23 mouse cellular contexts compared by ENCODE assay signal in genomic region chr14:122491521-122491920, GRCm38 (mm10). TPM values are rescaled to one million over a fixed set of nuclear protein-coding genes. Genes with fewer than 3 reads are reported as not detected.
DNase-seq lines count a peak whose midpoint lies in the region; ATAC-seq lines count a peak whose summit lies in the region.
"Had no signal": no experiment of that assay in that cellular context is flagged by ENCODE, and none has a peak within 500 bp of the region (broad histone marks: within the 10 kb centered on the region; RNA-seq: fewer than 3 reads in every experiment).

No protein-coding gene starts in this region.

- peaks cover 40% of the 10 kb centered on the region for H3K27me3 ChIP-seq in hindbrain, embryonic 15.5 days
- H3K27me3 ChIP-seq in hindbrain, embryonic 10.5 days (ENCODE audit: insufficient read depth, poor library complexity, severe bottlenecking): peaks cover 74% of the 10 kb centered on the region
- H3K27me3 ChIP-seq in neural tube, embryonic 15.5 days (replicated peaks): peaks cover 42% of the 10 kb centered on the region
- H3K27me3 ChIP-seq: CH12.LX had no signal

- 0 out of 2 replicates have a peak, but pooled peaks cover 7% of the 10 kb centered on the region for H3K4me1 ChIP-seq in hindbrain, embryonic 15.5 days (replicated peaks)
- peaks cover 19% of the 10 kb centered on the region for H3K4me1 ChIP-seq in hindbrain, embryonic 10.5 days (replicated peaks)
- peaks cover 7% of the 10 kb centered on the region; the same call in 1 of the 2 replicates for H3K4me1 ChIP-seq in neural tube, embryonic 15.5 days

- no peak overlapping the region for H3K9ac ChIP-seq in hindbrain, embryonic 15.5 days
- H3K9ac ChIP-seq in neural tube, embryonic 15.5 days (replicated peaks): no peak overlapping the region
- H3K9ac ChIP-seq: embryonic facial prominence, embryonic 12.5 days; forebrain, embryonic 15.5 days; heart, embryonic 15.5 days had no signal

- intact Hi-C loops in heart, postnatal 25 days (cut with DNase I): no loop called here

- no peaks in the 10 kb centered on the region for H3K36me3 ChIP-seq in hindbrain, embryonic 15.5 days
- H3K36me3 ChIP-seq in hindbrain, embryonic 10.5 days: no peaks in the 10 kb centered on the region
- H3K36me3 ChIP-seq in neural tube, embryonic 15.5 days: no peaks in the 10 kb centered on the region
- H3K36me3 ChIP-seq: embryonic facial prominence, embryonic 12.5 days; forebrain, embryonic 15.5 days; heart, embryonic 15.5 days had no signal

- H3K4me2 ChIP-seq in hindbrain, embryonic 15.5 days: no peak overlapping the region
- H3K4me2 ChIP-seq in neural tube, embryonic 15.5 days: no peak overlapping the region

- WGBS in hindbrain, embryonic 15.5 days: 66% methylated on average over 6 of the region's 6 CpGs
- WGBS in hindbrain, embryonic 10.5 days: 61% methylated on average over 6 of the region's 6 CpGs
- WGBS in neural tube, embryonic 15.5 days: 71% methylated on average over 6 of the region's 6 CpGs

- no peak overlapping the region for H3K4me3 ChIP-seq in hindbrain, embryonic 15.5 days
- no peak overlapping the region for H3K4me3 ChIP-seq in hindbrain, embryonic 10.5 days
- H3K4me3 ChIP-seq in neural tube, embryonic 15.5 days (replicated peaks): no peak overlapping the region

- peak; percentile 3 for DNase-seq in heart, adult 11 months
- no peak for DNase-seq in heart, postnatal 25 days (ENCODE audit: low spot score)
- DNase-seq in hindbrain, embryonic 10.5 days (ENCODE audit: low spot score): no peak
- peak; percentile 28 for DNase-seq in retina, embryonic 14.5 days (ENCODE audit: low spot score)
- DNase-seq in retina, postnatal 1 day: no peak
- DNase-seq in right cerebral cortex, postnatal 25 days: no peak
- DNase-seq: adrenal gland, adult 2 months; adrenal gland, postnatal 36 days; cerebellum, adult 11 months; gastrocnemius, postnatal 36 days; heart, adult 18-20 months; kidney, adult 8-10 months had no signal

- H3K9me3 ChIP-seq in hindbrain, embryonic 15.5 days: no peaks in the 10 kb centered on the region
- peaks cover 8% of the 10 kb centered on the region; the same call in 1 of the 2 replicates for H3K9me3 ChIP-seq in hindbrain, embryonic 10.5 days
- no peaks in the 10 kb centered on the region for H3K9me3 ChIP-seq in neural tube, embryonic 15.5 days (replicated peaks)
- H3K9me3 ChIP-seq: embryonic facial prominence, embryonic 12.5 days; forebrain, embryonic 15.5 days; heart, embryonic 15.5 days had no signal

- ATAC-seq in hindbrain, embryonic 15.5 days (ENCODE audit: low FRiP score, low read depth): no peak
- no peak for ATAC-seq in neural tube, embryonic 15.5 days (ENCODE audit: low FRiP score)
- ATAC-seq: inflammation-experienced regulatory T-cells, adult 6 months had no signal

- H3K27ac ChIP-seq in hindbrain, embryonic 15.5 days (replicated peaks): peak overlapping the region; percentile 83; the same call in 1 of the 2 replicates
- no peak overlapping the region for H3K27ac ChIP-seq in hindbrain, embryonic 10.5 days
- H3K27ac ChIP-seq in neural tube, embryonic 15.5 days (replicated peaks): peak overlapping the region; percentile 46
- H3K27ac ChIP-seq: embryonic facial prominence, embryonic 12.5 days; heart, embryonic 15.5 days had no signal

RNA-seq across cellular contexts. Expression of gene Gm10837, which starts 1.1 kb away (rescaled TPM):
- not detected for total RNA-seq in heart, postnatal 25 days (2021)
- 0.50 and 0.64 TPM in 2 replicates for polyA plus RNA-seq in hindbrain, embryonic 15.5 days (2015; fragmentation: Nextera tagmentation; extraction: Ambion mirVana)
- 0.24 and 0.29 TPM in 2 replicates for polyA plus RNA-seq in hindbrain, embryonic 10.5 days (2016; fragmentation: Nextera tagmentation; extraction: Ambion mirVana)
- polyA plus RNA-seq in neural tube, embryonic 15.5 days (2015; fragmentation: Nextera tagmentation; extraction: Ambion mirVana): 0.23 and 0.27 TPM in 2 replicates
- total RNA-seq: adrenal gland, adult 2 months; adrenal gland, postnatal 36 days; CH12.LX; gastrocnemius, adult 8-10 months; gastrocnemius, postnatal 36 days; heart, adult 18-20 months; heart, postnatal 36 days had no signal
- polyA plus RNA-seq: adrenal gland, adult 2 months; embryonic facial prominence, embryonic 12.5 days; heart, embryonic 15.5 days; intestine, postnatal 0 days had no signal

RNA-seq across cellular contexts. Expression of gene Zic2, which starts 16.3 kb away (rescaled TPM):
- not detected for total RNA-seq in heart, postnatal 25 days (2021)
- 11.6 and 12.9 TPM in 2 replicates for polyA plus RNA-seq in hindbrain, embryonic 15.5 days (2015; fragmentation: Nextera tagmentation; extraction: Ambion mirVana)
- 7.2 and 10.1 TPM in 2 replicates for polyA plus RNA-seq in hindbrain, embryonic 10.5 days (2016; fragmentation: Nextera tagmentation; extraction: Ambion mirVana)
- polyA plus RNA-seq in neural tube, embryonic 15.5 days (2015; fragmentation: Nextera tagmentation; extraction: Ambion mirVana): 5.1 and 6.8 TPM in 2 replicates
- total RNA-seq: adrenal gland, adult 2 months; CH12.LX; gastrocnemius, adult 8-10 months; gastrocnemius, postnatal 36 days; heart, adult 18-20 months; heart, postnatal 36 days had no signal
- polyA plus RNA-seq: heart, embryonic 15.5 days; inflammation-experienced regulatory T-cells, adult 6 months; intestine, postnatal 0 days had no signal

RNA-seq across cellular contexts. Expression of gene Zic5, which starts 26.0 kb away (rescaled TPM):
- not detected for total RNA-seq in heart, postnatal 25 days (2021)
- 13.8 and 17.9 TPM in 2 replicates for polyA plus RNA-seq in hindbrain, embryonic 15.5 days (2015; fragmentation: Nextera tagmentation; extraction: Ambion mirVana)
- 16.5 and 20.3 TPM in 2 replicates for polyA plus RNA-seq in hindbrain, embryonic 10.5 days (2016; fragmentation: Nextera tagmentation; extraction: Ambion mirVana)
- 3.9 and 6.2 TPM in 2 replicates for polyA plus RNA-seq in neural tube, embryonic 15.5 days (2015; fragmentation: Nextera tagmentation; extraction: Ambion mirVana)
- total RNA-seq: adrenal gland, adult 2 months; adrenal gland, postnatal 36 days; gastrocnemius, adult 8-10 months; gastrocnemius, postnatal 36 days; heart, adult 18-20 months; heart, postnatal 36 days had no signal
- polyA plus RNA-seq: intestine, postnatal 0 days had no signal

RNA-seq across cellular contexts. Expression of gene Gm5089, which starts 40.6 kb away (rescaled TPM):
- not detected for total RNA-seq in heart, postnatal 25 days (2021)
- 2.4 and 2.7 TPM in 2 replicates for polyA plus RNA-seq in hindbrain, embryonic 15.5 days (2015; fragmentation: Nextera tagmentation; extraction: Ambion mirVana)
- polyA plus RNA-seq in hindbrain, embryonic 10.5 days (2016; fragmentation: Nextera tagmentation; extraction: Ambion mirVana): 1.9 and 2.4 TPM in 2 replicates
- 0.14 and 0.60 TPM in 2 replicates for polyA plus RNA-seq in neural tube, embryonic 15.5 days (2015; fragmentation: Nextera tagmentation; extraction: Ambion mirVana)
- total RNA-seq: adrenal gland, adult 2 months; adrenal gland, postnatal 36 days; CH12.LX; gastrocnemius, adult 8-10 months; gastrocnemius, postnatal 36 days; heart, adult 18-20 months; heart, postnatal 36 days had no signal
- polyA plus RNA-seq: adrenal gland, adult 2 months; heart, embryonic 11.5 days; heart, embryonic 15.5 days; inflammation-experienced regulatory T-cells, adult 6 months; intestine, postnatal 0 days had no signal

RNA-seq across cellular contexts. Expression of gene Pcca, which starts 42.6 kb away (rescaled TPM):
- 10 to 100 TPM; 78.0 to 90.8 TPM for total RNA-seq in heart, postnatal 25 days (2021)
- polyA plus RNA-seq in hindbrain, embryonic 15.5 days (2015; fragmentation: Nextera tagmentation; extraction: Ambion mirVana): 29.0 and 30.2 TPM in 2 replicates
- 25.6 and 29.3 TPM in 2 replicates for polyA plus RNA-seq in hindbrain, embryonic 10.5 days (2016; fragmentation: Nextera tagmentation; extraction: Ambion mirVana)
- polyA plus RNA-seq in neural tube, embryonic 15.5 days (2015; fragmentation: Nextera tagmentation; extraction: Ambion mirVana): 27.5 and 28.1 TPM in 2 replicates

Comparison
In these comparisons a context has a peak if more than half of its experiments do, and no peak if none do; other contexts are left out.
1. DNase-seq: peak in heart, adult 11 months (single experiment) and retina, embryonic 14.5 days (single experiment); none in heart, postnatal 25 days (single experiment), hindbrain, embryonic 10.5 days (single experiment), retina, postnatal 1 day (single experiment) and right cerebral cortex, postnatal 25 days (single experiment).